Mouse (Mus musculus) left cerebral cortex, adult 9 months (tissue): ENCODE data around the gene Hsf3.
A peak's percentile ranks its signal among the peaks of the same experiment; 100 is the strongest.
"Not testable (repeated sequence)": the region's sequence is repeated elsewhere in the genome, so short reads cannot be mapped to it uniquely, and the experiment has no call there.

Experiments
- DNase-seq, 2 experiments: peaks; one replicate each; pipeline ENCODE4 v3.0.0; 2022; ENCODE audit warnings: low spot score in 2 of 2

Gene Hsf3

GRCm38 (mm10) chrX:96456201-96456963, at the start of gene Hsf3:
TSS of gene Hsf3 (minus strand) at chrX:96456294.
- no peak for DNase-seq

DNA sequence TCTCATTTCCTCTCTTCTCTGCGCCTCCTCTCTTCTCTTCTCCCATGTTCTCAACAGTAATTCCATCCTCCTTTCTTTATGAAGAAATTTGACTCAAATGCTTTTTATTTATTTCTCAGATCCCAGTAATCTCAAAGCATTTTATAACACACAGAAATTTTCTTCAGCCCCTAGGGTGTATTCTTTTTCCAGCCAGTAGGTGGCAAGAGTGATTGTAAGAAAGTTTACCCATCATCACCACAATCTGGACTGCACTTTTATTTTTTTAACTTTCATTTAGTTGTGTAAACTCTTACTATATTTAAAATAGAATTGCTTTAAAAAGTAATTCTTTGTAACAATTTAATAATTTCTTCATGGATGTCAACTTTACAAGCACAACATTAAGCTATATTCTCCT, 45.5 kb upstream of the Hsf3 start:
- no peak for DNase-seq

- no peak for DNase-seq
Measured at GRCm38 (mm10) chrX:96455149-96455548, 945 bp downstream of the Hsf3 start, which contains the start of gene Heph. TSS of gene Heph (plus strand) at chrX:96455359.

DNA sequence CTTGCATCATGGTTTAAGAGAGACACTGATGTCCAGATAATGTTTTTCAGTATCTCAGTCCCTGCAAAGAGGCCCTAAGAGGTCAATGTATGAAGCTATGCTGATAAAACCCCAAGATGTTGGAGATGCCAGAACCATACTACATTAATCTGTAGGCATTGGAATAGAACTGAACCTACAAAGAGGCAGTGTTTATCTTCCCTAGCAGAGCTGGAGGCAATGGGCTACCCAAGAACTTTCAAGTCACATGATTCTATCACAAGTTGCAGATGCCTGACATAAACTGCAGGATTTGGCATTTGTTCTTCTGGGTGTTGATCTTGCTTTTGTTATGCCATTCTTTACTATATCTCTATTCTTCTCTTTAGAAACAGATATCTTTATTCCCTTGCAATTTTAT, 36.7 kb downstream of the Hsf3 start:
- DNase-seq, result no peak

DNA sequence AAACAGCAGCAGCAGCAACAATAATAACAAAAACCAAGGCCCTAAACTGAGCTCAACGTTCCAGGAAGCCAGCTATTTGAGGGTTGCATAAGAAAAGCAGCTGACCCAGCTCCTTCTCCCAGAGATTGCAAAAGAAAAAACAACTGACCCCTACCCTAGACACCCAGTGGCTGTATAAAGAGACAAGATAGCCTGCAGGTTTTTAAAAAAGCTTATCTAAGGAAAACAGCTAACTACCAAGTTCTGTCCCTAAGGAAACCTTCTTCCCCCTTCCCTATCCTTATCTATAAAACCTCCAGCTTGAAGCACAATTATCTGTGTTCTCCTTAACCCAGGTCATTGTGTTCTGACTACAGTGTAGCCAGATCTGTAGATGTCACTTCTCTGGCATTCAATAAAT, 38.4 kb downstream of the Hsf3 start:
- no peak for DNase-seq

DNA sequence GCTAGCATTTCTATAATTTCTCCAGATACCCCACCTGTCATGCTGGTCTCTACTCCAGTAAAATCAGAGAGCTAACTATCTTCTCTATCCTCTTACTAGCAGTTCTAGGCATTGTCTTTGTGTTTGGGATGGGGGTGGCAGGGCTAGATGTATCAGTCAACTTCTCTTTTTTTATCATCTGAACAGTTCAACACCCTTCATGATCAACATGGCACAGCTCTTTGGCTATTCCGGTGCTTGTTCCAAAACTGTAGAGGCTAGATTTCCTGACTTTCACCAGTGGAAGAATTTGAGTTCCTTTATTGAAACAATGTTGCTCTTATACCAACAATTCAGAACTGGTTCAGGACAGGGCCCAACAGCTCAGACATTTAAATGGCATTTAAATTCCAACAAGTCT, 39.1 kb downstream of the Hsf3 start:
- no peak for DNase-seq

DNA sequence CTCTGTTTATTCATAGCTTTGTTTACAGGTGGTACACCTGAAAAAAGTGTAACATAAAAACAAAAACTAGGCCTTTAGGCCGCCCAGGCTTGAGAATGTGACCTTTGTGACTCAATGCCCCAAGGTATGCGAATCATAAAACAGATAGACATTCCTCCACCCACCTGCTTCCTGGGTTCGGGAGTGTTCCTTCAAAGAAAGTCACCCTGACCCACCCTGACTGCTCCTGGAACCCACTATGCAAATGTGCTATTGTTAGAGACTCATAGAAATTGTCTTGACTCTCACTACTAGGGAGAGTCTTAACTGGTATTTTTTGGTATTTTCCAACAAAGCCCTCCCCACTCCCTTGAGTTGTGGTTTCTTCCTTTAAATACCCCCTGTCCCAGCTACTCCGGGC, 40.7 kb downstream of the Hsf3 start:
- DNase-seq, result not testable (repeated sequence)

DNA sequence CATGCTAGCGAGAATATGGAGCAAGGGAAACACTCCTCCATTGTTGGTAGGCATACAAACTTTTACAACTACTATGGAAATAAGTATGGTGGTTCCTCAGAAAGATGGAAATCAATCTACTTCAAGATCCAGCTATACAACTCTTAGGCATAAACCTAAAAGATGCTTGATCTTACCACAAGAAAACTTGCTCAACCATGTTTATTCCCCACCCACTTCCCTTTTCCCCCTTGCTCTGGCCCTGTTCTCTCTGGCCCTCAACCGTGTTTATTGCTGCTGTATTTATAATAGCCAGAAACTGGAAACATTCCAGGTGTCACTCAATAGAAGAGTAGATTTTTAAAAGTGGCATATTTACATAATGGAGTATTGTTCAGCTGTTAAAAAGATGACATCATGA, 117.0 kb downstream of the Hsf3 start:
- no peak for DNase-seq

GRCm38 (mm10) chrX:96329764-96330163, 126.3 kb downstream of the Hsf3 start:
- DNase-seq, result peak in 1 of 2 experiments; percentile 4

- no peak for DNase-seq
Measured at GRCm38 (mm10) chrX:96293338-96293737, 162.8 kb downstream of the Hsf3 start, which contains the start of gene Vsig4. TSS of gene Vsig4 (minus strand) at chrX:96293438.

DNA sequence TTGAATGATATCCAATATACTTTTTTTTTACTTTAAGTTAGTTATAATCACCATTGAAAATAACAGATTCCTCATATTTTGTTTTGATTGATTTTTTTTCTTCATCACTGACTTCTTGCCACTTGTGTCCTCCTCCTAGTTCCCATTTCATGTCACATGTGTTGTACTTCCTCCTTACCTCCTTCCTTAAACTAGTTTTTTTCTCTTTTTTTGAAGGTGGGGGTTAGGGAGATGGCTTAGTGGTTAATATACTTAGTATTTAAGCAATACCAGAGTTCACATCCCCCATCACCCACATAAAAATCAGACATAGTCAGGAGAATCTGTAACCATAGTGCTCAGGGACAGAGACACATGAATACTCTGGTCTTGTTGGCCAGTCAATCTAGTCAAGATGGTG, 199.6 kb downstream of the Hsf3 start:
- DNase-seq, result no peak
